Mouse (Mus musculus): ENCODE data around the gene Anapc7. TPM values are rescaled to one million over a fixed set of nuclear protein-coding genes. Genes with fewer than 3 reads are reported as not detected.

The Anapc7 gene
- total RNA-seq, 2 experiments from 2014 or later: 32.9 to 33.2 TPM

DNA sequence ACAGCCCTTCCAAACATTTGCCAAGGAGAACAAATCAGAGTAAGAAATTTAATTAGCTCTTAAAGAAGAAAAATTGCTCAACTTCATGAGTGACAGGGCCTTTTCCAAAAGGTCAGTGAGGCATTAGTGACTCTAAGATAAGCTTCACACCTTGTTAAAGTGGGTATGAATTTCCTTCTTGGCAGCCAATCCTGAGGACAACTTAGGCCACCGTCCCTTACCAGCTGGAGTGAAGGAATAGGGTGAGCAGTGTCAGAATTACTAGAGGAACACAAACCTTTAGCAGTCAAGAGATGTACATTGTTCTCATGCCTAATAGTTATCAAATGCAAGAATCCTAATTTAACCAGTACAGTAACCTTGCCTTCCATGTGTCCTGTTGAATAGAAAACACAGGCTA lies 73.0 kb downstream of the Anapc7 start:
- no peak for TF ChIP-seq CTCF (conservative IDR thresholded peaks at IDR 0.05)
- DNase-seq (ENCODE audit: low spot score in 2 of 2): no peak
- Histone ChIP-seq H3K4me3 (no peak overlapping the region), H3K27ac (no peak overlapping the region)

Other genes starting within 250 kb of the Anapc7 start
- gene Hvcn1, start 214.9 kb upstream of the Anapc7 start, total RNA-seq (2021): 1 to 10 TPM; 2.6 to 3.0 TPM
- gene Tctn1, start 157.2 kb upstream of the Anapc7 start, total RNA-seq (2021): 10 to 100 TPM; 15.2 TPM
- 10 to 100 TPM; 39.8 to 41.1 TPM for gene Pptc7, start 137.3 kb upstream of the Anapc7 start, total RNA-seq (2021)
- gene Rad9b, start 67.5 kb upstream of the Anapc7 start, total RNA-seq (2021): 1 to 10 TPM; 5.1 to 5.9 TPM
- 100 to 1,000 TPM; 173 to 186 TPM for gene Vps29, start 67.3 kb upstream of the Anapc7 start, total RNA-seq (2021)
- gene Gpn3, start 49.8 kb upstream of the Anapc7 start, total RNA-seq (2021): 10 to 100 TPM; 30.0 to 32.3 TPM
- 10 to 100 TPM; 74.2 to 78.0 TPM for gene Fam216a, start 49.3 kb upstream of the Anapc7 start, total RNA-seq (2021)
- gene Arpc3, start 29.8 kb upstream of the Anapc7 start, total RNA-seq (2021): 100 to 1,000 TPM; 261 to 275 TPM
- 100 to 1,000 TPM; 588 to 630 TPM for gene Atp2a2, start 80.5 kb downstream of the Anapc7 start, total RNA-seq (2021)
- gene Ift81, start 192.8 kb downstream of the Anapc7 start, total RNA-seq (2021): 10 to 100 TPM; 36.0 to 38.4 TPM
- 1 to 10 TPM; 8.4 to 9.8 TPM for gene P2rx7, start 222.2 kb downstream of the Anapc7 start, total RNA-seq (2021)

Measured in layer of hippocampus, adult 2 months (tissue).